Mouse (Mus musculus): ENCODE measurements around the gene Itgb4. TPM values are rescaled to one million over a fixed set of nuclear protein-coding genes. Genes with fewer than 3 reads are reported as not detected.

Itgb4 gene
- polyA plus RNA-seq, 1 experiment, result 24.7 TPM

DNA sequence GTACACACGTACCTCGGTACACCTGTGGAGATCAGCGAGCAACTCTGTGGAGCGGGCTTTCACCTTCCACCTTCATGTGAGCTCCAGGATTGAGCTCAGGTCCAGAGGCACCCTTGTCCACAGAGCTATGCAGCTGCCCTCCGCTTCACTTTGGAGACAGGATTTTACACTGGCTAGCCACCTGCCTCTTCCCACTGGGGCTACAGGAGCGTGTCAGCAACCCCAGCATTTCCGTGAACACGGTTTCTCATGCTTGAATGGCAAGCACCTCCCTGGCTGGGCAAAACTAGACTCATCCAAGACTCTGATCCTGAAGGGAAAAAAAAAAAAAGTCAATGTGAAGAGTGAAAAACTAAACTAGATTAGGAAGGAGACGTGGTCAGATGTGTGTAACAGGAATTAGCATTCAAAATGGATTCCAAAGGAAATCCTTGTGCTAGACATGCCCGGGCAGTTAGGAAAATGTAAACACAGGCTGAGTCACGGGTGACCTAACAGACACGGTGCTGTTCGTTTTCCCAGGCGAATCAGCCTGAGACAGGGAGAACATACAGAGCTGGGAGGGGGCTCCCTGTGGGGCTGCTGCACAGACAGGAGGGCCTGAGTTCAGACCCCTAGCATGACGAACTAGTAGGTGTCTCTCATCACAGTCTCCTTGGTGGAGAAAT, 4.4 kb upstream of the Itgb4 start:
- DNase-seq (ENCODE audit: low spot score), result no peak

DNA sequence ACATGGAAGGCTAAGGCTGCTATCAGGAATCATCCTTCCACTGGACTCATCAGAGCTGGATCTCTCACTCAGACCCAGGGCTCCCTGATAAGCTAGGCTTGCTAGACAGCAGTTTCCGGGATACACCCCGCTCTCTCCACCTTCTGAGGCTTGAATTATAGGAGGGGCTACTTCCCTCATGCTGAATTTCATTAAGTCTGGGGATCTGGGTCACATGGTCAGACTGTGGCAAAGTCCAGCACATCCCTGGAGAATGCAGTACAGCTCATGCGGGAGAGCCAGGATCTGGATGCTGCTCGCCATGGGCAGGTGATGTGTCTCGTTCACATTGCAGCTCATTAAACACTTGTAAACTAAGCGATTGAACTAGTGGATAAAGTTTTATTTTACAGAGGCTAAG, 3.5 kb upstream of the Itgb4 start:
- no peak for DNase-seq (ENCODE audit: low spot score)

DNA sequence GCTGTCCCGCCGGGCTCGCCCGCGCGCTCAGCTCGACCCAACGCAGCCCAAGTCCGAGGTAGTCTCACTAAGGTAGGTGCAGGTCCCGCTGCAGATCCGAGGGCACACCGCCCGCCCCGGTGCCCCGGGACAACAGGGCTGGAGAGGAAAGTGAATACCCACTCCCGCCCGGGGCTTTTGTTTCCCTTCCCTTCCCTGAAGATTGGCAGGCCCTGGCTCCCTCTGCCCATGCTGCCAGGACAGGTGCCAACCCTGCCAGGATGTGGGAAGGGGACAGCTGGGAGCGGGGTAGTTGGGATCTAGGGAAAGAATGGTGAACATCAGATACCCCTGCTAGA, 543 bp downstream of the Itgb4 start:
- no peak for DNase-seq (ENCODE audit: low spot score)

DNA sequence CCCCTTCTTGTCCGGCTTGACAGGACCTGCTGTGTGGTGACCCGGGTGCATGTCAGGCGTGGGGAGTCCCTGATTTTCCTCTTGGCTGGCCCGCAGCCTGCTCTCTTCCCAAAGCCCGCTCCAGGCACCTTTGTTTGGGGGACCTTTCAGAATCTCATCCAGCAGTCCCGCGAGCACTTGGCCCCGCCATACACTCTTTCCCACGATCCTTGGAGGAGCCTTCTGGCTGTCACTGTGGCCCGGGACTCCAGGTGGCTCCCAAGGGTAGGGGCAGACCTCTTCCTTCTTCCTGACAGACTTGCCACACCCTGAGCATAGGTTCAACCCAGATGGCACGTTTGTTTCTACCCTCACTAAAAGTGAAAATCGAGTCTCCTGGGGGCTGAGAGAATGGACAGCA, 1.0 kb downstream of the Itgb4 start:
- DNase-seq (ENCODE audit: low spot score), result no peak

DNA sequence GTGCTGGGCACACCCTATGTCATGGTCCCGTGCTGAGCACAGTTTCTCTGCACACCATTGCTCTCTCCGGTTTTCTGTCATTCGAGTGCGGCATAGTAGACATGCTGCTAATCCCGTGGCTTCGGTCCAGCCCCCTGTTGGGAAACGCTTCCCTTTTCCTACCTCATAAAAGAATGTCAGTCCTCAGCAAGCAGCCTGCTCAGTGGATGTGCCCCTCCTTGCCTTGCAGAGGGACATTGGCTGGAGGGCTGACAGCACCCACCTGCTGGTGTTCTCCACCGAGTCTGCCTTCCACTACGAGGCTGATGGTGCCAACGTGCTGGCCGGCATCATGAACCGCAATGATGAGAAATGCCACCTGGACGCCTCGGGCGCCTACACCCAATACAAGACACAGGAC, 8.0 kb downstream of the Itgb4 start:
- DNase-seq (ENCODE audit: low spot score), result no peak

DNA sequence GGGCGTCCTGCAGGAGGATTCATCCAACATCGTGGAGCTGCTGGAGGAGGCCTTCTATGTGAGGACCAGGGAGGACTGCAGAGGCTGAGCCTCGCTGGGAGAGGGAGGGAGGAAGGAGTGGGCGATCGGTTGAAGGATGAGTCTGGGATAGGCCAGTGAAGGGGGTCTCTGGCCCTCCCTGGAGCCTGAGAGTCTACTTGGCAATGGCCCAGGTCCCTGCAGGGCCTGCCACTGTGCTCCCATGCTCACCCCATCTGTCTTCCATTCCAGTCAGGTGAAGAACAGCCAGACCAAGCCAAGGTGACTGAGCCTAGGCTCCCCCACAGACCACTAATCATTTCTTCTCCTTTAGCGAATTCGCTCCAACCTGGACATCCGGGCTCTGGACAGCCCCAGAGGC, 8.8 kb downstream of the Itgb4 start:
- DNase-seq (ENCODE audit: low spot score), result no peak

DNA sequence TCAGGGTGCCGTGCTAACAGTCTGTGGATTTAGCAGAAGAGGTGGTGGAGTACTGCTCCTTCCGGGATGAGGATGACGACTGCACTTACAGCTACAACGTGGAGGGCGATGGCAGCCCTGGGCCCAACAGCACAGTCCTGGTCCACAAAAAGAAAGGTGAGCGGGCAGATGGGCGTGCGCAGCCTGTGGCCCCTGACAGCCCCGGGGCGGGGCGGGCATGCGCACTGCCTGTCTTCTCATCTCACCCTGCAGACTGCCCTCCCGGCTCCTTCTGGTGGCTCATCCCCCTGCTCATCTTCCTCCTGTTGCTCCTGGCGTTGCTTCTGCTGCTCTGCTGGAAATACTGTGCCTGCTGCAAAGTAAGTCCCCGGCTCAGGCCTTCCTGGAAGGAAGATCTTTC, 15.2 kb downstream of the Itgb4 start:
- no peak for DNase-seq (ENCODE audit: low spot score)

DNA sequence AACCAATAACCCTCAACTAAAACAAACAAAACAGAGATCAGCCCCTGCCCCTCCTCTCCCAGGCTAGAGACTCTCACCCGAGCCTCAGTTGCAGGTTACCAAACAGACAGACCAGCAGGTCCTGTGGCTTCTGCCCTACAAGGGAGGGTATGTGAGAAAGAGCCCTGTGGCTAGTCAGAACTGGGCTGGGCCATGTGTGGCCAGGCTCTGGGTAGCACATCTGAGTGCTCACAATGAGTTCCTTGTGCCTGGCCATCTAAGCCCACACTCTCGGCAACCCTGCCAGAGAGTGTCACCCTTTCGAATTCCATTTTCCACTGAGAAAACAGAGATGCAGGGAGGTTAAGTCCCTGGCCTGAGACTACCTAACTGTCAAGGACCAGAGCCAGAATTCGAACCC, 17.6 kb downstream of the Itgb4 start:
- DNase-seq (ENCODE audit: low spot score), result no peak

DNA sequence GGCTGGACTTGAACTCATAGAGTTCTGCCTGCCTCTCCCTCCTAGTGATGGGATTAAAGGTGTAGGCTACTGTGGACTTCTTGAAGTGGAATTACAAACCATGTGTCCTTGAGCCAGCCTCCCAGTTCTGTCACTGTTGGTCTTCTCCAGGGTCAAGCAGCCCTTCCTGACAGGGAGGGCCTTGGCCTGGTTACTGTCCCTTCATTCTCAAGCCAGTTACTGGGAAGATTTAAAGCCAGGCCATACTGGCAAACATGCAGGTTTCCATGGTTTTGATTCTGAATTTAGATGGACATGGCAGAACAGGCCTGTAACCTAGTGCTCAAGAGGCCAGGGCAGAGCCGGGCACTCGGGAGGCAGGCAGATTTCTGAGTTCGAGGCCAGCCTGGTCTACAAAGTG, 20.7 kb downstream of the Itgb4 start:
- DNase-seq (ENCODE audit: low spot score), result no peak

DNA sequence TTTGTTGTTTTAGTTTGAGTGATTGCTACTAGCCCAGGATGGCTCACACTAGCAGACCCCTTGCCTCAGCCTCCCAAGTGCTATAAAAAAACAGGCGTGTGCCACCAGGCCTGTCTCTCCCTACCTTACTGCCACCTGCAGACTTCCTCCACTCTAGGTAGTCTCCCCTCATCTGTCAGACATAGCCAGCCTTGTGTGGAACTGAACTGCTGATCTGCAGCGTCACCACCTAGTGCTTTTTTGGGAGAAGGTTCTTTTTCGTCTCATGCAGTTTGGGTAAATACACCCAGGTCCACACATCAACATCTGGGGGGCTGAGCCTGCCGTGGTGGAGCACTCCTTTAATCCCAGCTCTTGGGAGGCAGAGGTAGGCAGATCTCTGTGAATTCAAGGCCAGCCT, 22.5 kb downstream of the Itgb4 start:
- DNase-seq (ENCODE audit: low spot score), result no peak

DNA sequence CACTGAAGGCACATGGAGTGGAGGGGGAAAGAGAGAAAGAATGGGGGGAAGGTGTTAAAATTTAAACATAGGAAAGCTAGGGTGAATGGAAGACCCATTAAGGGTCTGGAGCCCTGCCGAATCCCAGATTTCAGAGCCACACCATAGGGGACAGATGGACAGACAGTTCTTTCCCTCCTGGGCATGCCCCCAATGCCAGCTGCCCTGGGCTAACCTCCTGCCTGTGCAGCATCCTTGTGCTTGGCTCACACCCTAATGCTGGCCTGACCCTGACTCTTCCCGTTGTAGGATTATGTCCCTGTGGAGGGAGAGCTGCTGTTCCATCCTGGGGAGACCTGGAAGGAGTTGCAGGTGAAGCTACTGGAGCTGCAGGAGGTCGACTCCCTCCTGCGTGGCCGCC, 23.2 kb downstream of the Itgb4 start:
- DNase-seq (ENCODE audit: low spot score), result no peak

DNA sequence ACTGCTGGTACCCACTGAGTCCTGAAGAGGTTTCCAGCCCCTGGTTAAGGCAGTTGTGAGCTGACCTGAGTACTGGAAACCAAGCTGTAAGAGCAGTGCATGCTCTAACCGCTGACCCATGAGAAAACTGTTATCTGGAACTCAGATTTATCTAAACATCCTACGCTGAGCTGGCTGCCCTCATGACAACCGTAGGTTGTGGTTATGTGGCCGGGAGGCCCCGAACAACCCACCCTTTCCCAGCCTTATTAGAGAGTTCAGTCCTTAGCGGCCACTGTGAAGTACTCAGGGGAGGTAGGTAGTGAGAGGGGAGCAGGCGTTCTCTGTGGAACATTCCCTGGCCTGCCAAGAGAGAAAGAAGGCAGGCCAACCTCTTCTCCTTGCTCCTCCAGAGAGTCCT, 24.5 kb downstream of the Itgb4 start:
- DNase-seq (ENCODE audit: low spot score), result no peak

DNA sequence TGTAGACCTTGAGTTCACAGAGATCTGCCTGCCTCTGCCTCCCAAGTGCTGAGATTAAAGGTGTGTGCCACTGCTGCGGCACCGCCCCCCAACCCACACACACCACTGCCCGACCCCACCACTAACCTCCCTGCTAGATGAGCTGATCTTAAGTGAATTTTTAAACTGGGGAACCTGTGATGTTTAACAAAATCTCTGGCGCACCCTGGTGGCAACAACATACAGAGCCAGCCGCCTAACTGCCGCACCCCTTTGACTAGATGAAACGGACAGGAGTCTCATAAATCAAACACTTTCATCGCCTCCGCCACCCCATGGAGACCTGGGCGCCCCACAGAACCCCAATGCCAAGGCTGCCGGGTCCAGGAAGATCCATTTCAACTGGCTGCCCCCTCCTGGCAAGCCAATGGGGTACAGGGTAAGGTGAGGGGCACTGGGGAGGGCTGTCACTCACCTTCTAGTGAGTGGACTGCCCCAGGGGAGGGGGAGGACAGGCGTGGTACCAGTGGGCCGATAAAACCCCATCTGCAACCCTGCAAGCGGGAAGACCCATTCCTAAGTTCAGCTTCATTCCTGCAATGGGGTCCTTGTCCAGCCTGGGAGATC, 25.1 kb downstream of the Itgb4 start:
- no peak for DNase-seq (ENCODE audit: low spot score)

DNA sequence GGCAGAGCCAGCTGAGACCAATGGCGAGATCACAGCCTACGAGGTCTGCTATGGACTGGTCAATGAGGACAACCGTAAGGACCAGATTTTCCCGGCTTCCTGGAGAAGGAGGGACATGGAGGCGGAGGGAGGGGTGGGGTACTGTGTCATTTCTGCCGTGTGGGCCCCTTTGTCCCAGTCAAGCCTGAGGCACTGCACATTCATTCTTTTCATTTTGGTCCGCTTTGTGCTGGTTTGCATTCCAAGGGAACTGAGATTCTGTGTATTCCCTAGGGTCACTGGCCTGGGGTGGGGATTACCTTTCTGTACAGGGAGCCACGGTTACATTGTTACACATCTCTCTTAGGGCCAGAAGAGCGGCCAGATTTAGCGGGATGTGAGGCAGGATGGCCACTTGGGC, 26.1 kb downstream of the Itgb4 start:
- DNase-seq (ENCODE audit: low spot score), result no peak

DNA sequence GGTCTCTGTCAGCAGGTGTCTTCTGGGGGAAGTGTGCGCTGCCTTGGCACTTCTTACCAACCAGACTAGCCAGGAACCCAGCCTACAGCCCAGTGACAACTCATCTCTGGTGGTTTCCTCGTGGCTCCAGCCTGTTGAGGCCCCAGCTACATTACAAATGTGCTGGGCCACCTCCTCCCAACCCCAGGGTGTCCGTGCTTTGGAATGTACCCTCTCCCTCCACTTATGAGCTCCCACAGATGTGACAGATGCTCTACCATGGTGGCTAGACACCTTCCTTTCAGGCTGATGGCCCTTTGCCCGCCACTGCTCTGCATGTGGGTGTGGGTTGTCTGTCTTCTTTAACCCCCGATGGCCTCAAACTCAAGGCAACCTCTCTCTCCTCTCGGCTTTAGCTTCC, 27.2 kb downstream of the Itgb4 start:
- DNase-seq (ENCODE audit: low spot score), result no peak

DNA sequence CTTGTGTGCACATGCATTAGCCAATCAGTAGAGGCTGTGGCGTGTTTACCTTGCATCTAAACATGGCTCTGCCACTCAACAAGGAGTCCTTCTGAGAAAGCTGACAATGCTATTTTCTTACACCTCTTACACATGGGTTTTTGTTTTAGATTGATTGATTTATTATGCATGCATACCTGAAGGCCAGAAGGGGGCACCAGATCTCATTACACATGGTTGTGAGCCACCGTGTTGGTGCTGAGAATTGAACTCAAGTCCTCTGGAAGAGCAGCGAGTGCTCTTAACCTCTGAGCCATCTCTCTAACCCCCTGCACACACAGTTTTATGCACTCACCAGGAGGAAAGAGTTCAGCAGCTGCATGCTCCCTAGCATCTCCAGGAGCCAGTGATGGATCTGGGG, 28.4 kb downstream of the Itgb4 start:
- no peak for DNase-seq (ENCODE audit: low spot score)

DNA sequence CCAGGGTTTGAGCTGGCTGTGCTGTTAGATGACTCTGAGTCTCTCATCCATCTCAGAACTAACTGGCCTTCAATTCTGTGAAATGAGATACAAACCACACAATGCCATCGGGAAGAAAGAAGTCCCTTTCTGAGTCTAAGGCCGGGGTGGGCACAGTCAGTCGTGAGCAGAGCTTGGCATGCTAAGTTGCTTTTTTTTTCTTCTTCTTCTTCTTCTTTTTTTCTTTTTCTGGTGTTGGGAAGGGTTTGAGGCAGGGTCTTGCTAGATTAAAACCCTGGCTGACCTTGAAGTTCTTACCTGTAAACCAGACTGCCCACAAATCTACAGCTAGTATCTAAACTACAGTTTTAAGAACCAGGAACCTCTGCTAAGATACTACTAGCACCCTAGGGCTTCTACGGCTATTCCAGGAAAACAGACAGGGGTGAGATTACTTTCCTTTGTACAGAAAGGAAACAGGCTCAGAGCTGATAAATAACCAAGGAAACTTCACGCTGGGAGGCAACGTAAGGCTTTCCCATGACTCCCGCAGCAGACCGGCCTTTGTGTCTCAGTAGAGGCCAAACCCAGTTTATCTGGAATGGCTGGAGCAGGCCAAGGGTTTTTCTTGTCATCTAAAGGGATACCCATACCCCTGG, 29.8 kb downstream of the Itgb4 start:
- no peak for DNase-seq (ENCODE audit: low spot score)

DNA sequence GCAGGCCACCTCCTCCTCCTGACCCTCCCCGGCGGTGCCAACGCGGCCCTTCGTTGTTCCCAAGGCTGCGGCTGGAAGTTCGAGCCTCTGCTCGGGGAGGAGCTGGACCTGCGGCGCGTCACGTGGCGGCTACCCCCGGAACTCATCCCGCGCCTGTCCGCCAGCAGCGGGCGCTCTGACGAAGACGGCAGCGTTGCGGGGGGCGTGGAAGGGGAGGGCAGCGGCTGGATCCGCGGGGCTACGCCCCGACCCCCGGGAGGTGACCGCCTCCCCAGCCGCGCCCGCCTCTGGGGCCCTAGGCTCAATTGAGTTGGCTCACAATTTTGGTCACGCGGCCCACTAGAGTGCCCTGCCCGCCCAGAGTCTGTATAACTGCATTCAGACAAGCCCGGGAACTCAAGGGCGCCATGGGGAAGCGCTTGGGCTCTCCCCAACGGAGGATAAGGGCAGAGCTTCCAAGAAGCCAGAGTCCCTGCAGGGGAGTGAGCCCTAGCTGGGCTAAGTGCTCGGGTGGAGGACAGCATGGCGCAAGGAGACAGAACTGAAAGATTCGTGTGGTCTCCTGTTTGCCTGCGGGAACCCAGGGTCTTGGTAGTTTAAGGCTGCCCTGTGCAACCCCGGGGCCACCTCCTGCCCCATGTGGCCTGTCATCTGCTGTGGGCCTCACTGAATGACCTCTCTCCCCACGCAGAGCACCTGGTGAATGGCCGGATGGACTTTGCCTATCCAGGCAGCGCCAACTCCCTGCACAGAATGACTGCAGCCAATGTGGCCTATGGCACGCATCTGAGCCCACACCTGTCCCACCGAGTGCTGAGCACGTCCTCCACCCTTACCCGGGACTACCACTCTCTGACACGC, 30.6 kb downstream of the Itgb4 start:
- no peak for DNase-seq (ENCODE audit: low spot score)

DNA sequence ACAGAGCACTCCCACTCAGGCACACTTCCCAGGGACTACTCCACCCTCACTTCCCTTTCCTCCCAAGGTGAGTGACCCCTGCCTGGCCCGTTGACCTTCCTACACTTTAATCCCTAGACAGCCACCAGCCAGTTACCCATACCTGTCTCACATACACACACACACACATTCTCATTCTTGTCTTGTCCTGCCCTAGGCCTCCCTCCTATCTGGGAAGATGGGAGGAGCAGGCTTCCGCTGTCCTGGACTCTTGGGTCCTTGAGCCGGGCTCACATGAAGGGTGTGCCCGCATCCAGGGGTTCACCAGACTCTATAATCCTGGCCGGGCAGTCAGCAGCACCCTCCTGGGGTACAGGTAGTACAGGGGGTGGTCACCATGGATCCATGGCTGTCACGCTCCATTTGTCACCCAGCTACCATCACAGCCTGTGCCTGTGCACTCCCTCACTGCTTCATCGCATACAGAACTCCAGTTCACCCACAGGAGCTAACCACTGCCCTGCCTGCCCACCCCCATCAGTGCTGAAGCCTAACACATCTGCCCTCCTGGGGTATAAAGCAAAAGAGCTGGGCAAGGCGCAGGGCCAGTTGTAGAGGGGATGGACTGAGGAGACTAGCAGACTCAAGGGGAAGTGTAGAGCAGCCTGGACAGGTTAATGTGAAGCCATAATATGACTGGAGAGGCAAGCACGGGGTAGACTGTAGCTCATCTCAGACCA, 31.4 kb downstream of the Itgb4 start:
- DNase-seq (ENCODE audit: low spot score), result no peak

DNA sequence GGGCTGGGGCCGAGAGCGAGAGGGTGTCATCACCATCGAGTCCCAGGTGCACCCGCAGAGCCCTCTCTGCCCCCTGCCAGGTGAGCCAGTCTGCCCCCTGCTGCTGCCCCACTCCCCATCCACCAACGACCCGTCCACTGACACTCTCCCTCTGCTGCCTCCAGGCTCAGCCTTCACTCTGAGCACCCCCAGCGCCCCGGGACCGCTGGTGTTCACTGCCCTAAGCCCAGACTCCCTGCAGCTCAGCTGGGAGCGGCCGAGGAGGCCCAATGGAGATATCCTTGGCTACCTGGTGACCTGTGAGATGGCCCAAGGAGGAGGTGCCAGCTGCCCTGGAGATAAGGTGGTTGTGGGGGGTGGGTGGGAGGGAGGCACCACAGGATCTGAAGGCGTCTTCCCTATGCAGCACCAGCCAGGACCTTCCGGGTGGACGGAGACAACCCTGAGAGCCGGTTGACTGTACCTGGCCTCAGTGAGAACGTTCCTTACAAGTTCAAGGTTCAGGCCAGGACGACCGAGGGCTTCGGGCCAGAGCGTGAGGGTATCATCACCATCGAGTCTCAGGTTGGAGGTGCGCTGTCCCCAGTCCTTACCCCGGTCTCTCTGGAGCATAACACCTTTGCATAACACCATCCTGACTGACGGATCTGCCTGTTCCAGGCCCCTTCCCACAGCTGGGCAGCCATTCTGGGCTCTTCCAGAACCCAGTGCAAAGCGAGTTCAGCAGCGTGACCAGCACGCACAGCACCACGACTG, 32.8 kb downstream of the Itgb4 start:
- DNase-seq (ENCODE audit: low spot score), result no peak

DNA sequence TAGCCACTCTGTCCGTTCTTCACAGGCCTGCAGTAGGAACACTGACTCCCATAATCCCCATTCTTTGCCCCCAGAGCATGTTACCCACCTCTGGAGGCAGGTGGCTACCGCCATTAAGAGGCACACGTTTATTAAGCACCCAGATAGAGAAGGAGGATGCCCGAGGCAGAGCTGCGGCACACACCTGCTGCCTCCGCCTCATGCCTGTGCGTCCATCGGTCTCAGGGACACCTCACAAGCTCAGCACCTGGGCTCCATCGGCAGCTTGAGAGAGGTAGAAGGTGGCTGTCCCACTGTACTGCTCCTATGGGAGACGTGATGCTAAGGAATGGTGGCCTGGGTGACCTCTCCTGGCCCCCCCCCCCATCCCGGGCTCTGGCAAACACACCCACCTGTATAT, 33.9 kb downstream of the Itgb4 start:
- DNase-seq (ENCODE audit: low spot score), result no peak
